Mouse (Mus musculus) forebrain, embryonic 11.5 days (tissue): ENCODE measurements around the gene Cntnap2. TPM values are rescaled to one million over a fixed set of nuclear protein-coding genes. Genes with fewer than 3 reads are reported as not detected.

ENCODE experiments used
- ATAC-seq: fragments of 200-750 bp; cut with Nextera tagmentation; replicated peaks from 2 replicates; pipeline ENCODE4 v1.8.0; 2017; ENCODE audit warnings: moderate TSS enrichment; ENCODE audit not compliant: low FRiP score
- DNase-seq: peaks from one replicate; pipeline ENCODE4 v3.0.0-alpha.2; 2017; ENCODE audit warnings: low spot score
- H3K27ac ChIP-seq: fragments of 300-500 bp; sonication (generic); 2 replicates; pipeline ENCODE4 v1.5.1; 2014; ENCODE audit warnings: low read depth, low read length
- H3K27me3 ChIP-seq: fragments of 300-500 bp; sonication (generic); 2 replicates; pipeline ENCODE4 v1.6.1; 2014; ENCODE audit warnings: mild to moderate bottlenecking, low read length, mixed read lengths; ENCODE audit not compliant: control insufficient read depth, insufficient read depth
- H3K36me3 ChIP-seq: fragments of 300-500 bp; sonication (generic); 2 replicates; pipeline ENCODE4 v1.6.1; 2014; ENCODE audit warnings: mild to moderate bottlenecking, low read length, moderate library complexity, mixed read lengths; ENCODE audit not compliant: control insufficient read depth, insufficient read depth
- H3K4me1 ChIP-seq: fragments of 300-500 bp; sonication (generic); replicated peaks from 2 replicates; pipeline ENCODE4 v1.6.1; 2014; ENCODE audit warnings: low read length, mixed read lengths; ENCODE audit not compliant: control insufficient read depth, insufficient read depth
- H3K4me2 ChIP-seq: fragments of 300-500 bp; sonication (generic); 2 replicates; pipeline ENCODE4 v1.6.1; 2014; ENCODE audit warnings: low read depth, mild to moderate bottlenecking, low read length, moderate library complexity, mixed read lengths; ENCODE audit not compliant: severe bottlenecking
- H3K4me3 ChIP-seq: fragments of 300-500 bp; sonication (generic); 2 replicates; pipeline ENCODE4 v1.5.1; 2014; ENCODE audit warnings: low read depth, low read length
- H3K9ac ChIP-seq: fragments of 300-500 bp; sonication (generic); 2 replicates; pipeline ENCODE4 v1.6.1; 2014; ENCODE audit warnings: low read length
- H3K9me3 ChIP-seq: fragments of 300-500 bp; sonication (generic); 2 replicates; pipeline ENCODE4 v1.6.1; 2016; ENCODE audit warnings: low read length, mixed read lengths; ENCODE audit not compliant: control insufficient read depth
- WGBS: fragments of 180-500 bp; shearing (Covaris S2); extraction: QIAGEN DNeasy Blood & Tissue Kit; methylation state at CpG from one replicate; pipeline ENCODE4 v1.1.7; 2014; 5-methylcytosine and 5-hydroxymethylcytosine counted together
- polyA plus RNA-seq: library from polyadenylated mRNA; unstranded; fragments of >200 nt; fragmentation: Nextera tagmentation; extraction: Ambion mirVana; gene quantifications from 2 replicates; pipeline ENCODE4 v1.2.1, GENCODE M21; 2014

Gene Cntnap2
- polyA plus RNA-seq, 1 experiment from 2014 or later, result 69.6 TPM

DNA sequence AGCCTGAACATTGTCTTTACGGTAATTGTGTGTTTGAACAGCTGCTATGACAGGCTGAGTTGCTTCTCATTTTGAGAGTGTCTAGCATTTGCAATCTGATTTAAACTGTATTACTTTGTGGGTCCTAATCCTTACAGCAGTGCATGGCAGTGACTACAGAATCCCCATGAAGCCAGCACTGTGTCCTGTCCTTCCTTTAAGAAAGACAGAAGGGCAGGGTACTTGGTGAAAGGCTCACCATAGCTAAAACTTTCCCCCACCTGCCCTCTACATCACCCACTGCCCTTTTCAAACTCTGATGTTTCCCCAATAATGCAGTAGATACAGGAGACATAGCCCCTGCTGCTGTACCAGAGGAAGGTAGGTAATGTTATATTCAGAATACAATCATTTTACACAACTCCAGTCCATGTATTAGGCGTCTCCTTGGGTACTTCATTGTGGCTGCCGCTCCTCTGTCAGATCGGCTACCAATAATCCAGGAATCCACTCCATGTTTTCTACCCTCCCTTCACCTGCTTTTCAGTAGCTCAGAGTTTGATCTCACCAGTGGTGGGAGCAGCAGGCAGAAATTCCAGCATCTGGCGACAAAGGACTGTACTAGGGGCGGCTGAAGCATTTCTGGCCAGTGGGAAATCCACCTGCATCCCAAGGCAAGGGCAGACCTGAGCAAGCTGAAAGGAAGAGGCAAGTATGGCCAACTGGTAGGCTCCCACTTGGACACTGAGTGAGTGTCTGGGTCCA, 2184.9 kb downstream of the Cntnap2 start:
- peaks cover 9% of the 10 kb centered on the region for H3K4me1 ChIP-seq
- WGBS, result 13% methylated on average over 6 of the region's 6 CpGs
- ATAC-seq (peak; percentile 79), DNase-seq (peak; percentile 79)
- no peaks in the 10 kb centered on the region for H3K9me3 ChIP-seq
- no peaks in the 10 kb centered on the region for H3K27me3 ChIP-seq
- peak overlapping the region; percentile 76 for H3K9ac ChIP-seq
- H3K36me3 ChIP-seq, result no peaks in the 10 kb centered on the region; the same call in 1 of the 2 replicates
- H3K4me2 ChIP-seq, result peak overlapping the region; percentile 79
- peak overlapping the region; percentile 87 for H3K27ac ChIP-seq
- peak overlapping the region; percentile 59 for H3K4me3 ChIP-seq

DNA sequence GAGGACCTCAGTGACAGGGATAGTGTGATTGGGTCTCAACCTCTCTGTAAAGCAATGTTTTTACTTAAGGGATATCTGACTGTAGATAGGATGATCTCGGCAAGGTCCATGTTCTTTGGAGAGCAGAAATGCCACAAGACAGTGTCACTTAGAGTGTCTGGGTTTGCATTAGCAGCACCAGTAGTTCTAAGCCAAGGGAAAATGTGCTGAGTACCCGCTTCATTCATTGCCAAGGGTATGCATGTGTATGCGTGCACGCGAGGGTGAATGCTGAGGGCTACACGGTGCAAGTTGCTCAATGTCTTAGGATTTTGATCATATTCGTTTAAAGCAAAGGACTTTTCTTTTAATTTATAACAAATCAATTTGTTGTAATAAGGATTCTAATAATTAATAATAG, 2185.5 kb downstream of the Cntnap2 start:
- ATAC-seq, result peak; percentile 63
- peaks cover 2% of the 10 kb centered on the region; the same call in 1 of the 2 replicates for H3K4me1 ChIP-seq
- H3K36me3 ChIP-seq, result no peaks in the 10 kb centered on the region; the same call in 1 of the 2 replicates
- peak overlapping the region; percentile 59 for H3K4me3 ChIP-seq
- 3% methylated on average over 7 of the region's 7 CpGs for WGBS
- H3K4me2 ChIP-seq, result peak overlapping the region; percentile 79
- peak overlapping the region; percentile 87 for H3K27ac ChIP-seq
- no peaks in the 10 kb centered on the region for H3K9me3 ChIP-seq
- H3K9ac ChIP-seq, result peak overlapping the region; percentile 76
- H3K27me3 ChIP-seq, result no peaks in the 10 kb centered on the region
- DNase-seq, result peak; percentile 61

DNA sequence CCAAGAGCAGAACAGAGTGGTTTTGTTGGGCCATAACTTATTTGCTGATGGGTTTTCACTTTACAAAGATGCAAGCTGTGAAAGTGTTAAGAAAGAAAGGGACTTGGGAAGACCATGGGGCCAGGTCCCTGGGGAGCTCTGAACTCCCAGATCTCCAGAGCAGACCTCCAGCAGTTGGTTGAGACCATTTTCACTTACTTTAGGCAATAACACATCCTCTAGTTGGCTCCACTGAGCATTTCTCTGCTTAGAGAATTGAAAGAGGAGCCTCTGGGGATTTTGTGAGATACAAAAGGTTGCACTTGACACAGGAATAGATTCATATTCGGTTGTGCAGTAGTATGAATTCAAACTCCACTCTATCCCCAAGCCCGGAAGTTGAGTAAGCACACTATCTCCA, 2196.1 kb downstream of the Cntnap2 start:
- DNase-seq (no peak), ATAC-seq (no peak)
- no peaks in the 10 kb centered on the region; the same call in 1 of the 2 replicates for H3K36me3 ChIP-seq
- H3K9ac ChIP-seq, result no peak overlapping the region
- 91% methylated on average over 2 of the region's 2 CpGs for WGBS
- H3K4me2 ChIP-seq, result no peak overlapping the region
- H3K4me3 ChIP-seq, result no peak overlapping the region
- H3K27ac ChIP-seq, result no peak overlapping the region
- no peaks in the 10 kb centered on the region for H3K27me3 ChIP-seq
- H3K4me1 ChIP-seq, result peaks cover 17% of the 10 kb centered on the region
- H3K9me3 ChIP-seq, result no peaks in the 10 kb centered on the region

DNA sequence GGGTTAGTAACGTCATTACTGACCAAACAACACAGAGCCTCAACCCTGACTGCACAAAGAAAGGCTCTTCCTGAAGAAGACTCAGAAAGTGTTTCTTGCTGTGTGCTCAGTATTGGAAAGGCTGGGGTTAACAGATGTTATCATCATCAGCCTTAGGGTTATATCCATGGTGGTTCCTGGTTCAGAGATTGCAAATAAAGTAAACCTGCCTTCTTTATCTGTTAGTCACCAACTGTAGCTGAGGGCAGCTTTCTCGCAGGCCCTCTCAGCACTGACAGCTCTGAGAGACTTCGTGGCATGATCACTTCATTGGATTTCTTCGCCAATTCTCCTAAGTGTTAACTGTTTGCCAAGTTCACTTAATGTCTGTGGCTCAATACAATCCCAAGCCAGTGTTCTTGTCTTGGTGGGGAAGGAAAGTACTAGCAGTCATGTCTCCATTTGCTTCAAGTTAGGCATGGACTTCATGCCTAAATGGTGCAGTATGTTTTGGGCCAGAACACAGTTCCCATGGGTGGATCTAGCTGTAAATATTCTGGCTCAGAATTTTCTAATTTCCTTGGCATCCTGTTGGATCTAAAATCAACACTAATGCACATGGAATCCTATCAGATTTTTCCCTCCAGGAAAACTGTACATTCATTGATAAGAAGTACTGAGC, 2197.2 kb downstream of the Cntnap2 start:
- Histone ChIP-seq H3K4me2 (no peak overlapping the region), H3K4me3 (no peak overlapping the region), H3K27ac (no peak overlapping the region), H3K36me3 (no peaks in the 10 kb centered on the region; the same call in 1 of the 2 replicates), H3K9me3 (no peaks in the 10 kb centered on the region), H3K9ac (no peak overlapping the region), H3K4me1 (peaks cover 17% of the 10 kb centered on the region), H3K27me3 (no peaks in the 10 kb centered on the region)
- DNase-seq (no peak), ATAC-seq (no peak)
- WGBS, result 81% methylated on average over 4 of the region's 4 CpGs

DNA sequence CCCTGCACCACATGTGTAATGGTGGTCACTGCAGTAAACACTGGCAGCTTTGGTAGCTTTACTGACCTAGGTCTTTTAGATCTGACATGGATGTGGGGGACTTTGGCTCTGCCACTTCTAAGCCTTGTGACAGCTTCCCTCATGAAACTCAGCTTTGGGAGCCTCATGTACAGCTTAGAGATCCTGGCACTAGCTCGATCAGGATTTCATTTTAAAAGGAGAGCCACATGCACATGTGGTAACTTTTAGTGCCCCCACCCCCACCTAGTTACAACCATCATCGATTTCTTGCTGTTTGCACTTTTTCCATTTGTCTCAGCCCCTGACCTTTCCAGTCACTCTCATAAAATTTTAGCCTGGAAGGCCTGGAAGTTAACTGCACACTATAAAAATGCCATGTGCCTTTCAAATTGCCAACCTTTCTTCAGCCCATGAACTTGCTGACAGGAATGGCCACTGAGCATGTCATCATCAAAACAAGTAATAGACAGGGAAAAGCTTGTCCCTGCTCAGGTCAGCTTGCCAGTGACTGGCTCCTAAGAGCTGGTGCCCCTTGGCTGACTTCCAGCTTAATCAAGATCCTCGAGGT, 2197.9 kb downstream of the Cntnap2 start:
- H3K4me3 ChIP-seq, result no peak overlapping the region
- no peak for DNase-seq
- no peaks in the 10 kb centered on the region for H3K9me3 ChIP-seq
- no peak overlapping the region for H3K27ac ChIP-seq
- no peaks in the 10 kb centered on the region for H3K27me3 ChIP-seq
- 67% methylated on average over 3 of the region's 3 CpGs for WGBS
- H3K9ac ChIP-seq, result no peak overlapping the region
- no peak for ATAC-seq
- H3K4me1 ChIP-seq, result peaks cover 17% of the 10 kb centered on the region
- no peak overlapping the region for H3K4me2 ChIP-seq
- H3K36me3 ChIP-seq, result no peaks in the 10 kb centered on the region

DNA sequence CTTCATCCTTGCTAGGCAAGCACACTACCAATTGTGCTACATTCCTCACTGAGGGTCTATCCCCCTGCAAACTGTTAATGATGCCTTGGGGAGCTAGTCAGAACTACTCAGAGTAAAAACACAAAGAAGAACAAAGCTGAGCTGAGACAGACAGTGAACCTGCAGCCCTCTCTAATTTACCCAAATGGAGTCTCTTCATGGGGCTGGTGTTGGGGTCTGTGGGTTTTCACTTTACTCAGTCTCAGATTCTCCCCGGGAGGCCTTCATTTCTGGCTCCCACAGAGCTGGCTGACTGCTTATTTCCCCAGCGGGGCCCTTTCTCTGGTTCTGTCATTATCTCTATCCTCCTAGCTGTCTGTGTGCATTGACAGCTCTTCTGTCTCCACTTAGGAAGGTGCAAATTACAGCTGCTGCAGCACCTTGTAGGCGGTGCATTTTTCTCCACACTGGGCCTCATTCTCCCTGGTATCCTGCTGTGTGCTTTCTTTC, 2200.5 kb downstream of the Cntnap2 start:
- no peaks in the 10 kb centered on the region for H3K9me3 ChIP-seq
- H3K27ac ChIP-seq, result peak overlapping the region; percentile 74
- no peaks in the 10 kb centered on the region for H3K27me3 ChIP-seq
- 2% methylated on average over 3 of the region's 3 CpGs for WGBS
- ATAC-seq (peak; percentile 78), DNase-seq (no peak)
- peaks cover 15% of the 10 kb centered on the region; the same call in 1 of the 2 replicates for H3K4me1 ChIP-seq
- no peak overlapping the region for H3K4me2 ChIP-seq
- no peaks in the 10 kb centered on the region; the same call in 1 of the 2 replicates for H3K36me3 ChIP-seq
- H3K9ac ChIP-seq, result no peak overlapping the region; the same call in 1 of the 2 replicates
- H3K4me3 ChIP-seq, result no peak overlapping the region

DNA sequence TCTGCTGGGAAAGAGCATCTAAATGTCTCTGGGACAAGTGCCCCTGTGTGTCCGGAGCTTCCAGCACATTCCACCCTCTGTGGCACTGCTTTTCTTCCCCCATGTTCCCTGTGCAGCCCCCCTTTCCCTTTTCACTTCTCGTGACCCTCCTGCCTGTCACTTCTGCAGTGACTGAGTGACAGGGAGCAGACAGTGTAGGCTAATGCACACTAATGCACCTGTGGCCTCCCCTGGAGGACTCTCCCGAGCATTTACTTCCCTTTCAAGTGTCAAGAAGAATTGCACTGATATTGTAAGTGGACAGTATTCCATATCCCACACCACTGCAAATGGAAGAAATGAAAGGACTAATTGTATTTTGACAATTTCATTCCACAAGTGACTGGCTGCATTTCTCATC, 2208.1 kb downstream of the Cntnap2 start:
- no peak for DNase-seq
- H3K4me3 ChIP-seq, result no peak overlapping the region
- no peaks in the 10 kb centered on the region for H3K9me3 ChIP-seq
- no peak overlapping the region for H3K27ac ChIP-seq
- no peak overlapping the region for H3K9ac ChIP-seq
- WGBS, result 58% methylated on average over 3 of the region's 3 CpGs
- no peak overlapping the region for H3K4me2 ChIP-seq
- H3K27me3 ChIP-seq, result no peaks in the 10 kb centered on the region
- 0 out of 2 replicates have a peak, but pooled peaks have one; percentile 18 for ATAC-seq
- H3K36me3 ChIP-seq, result no peaks in the 10 kb centered on the region; the same call in 1 of the 2 replicates
- no peaks in the 10 kb centered on the region; the same call in 1 of the 2 replicates for H3K4me1 ChIP-seq

DNA sequence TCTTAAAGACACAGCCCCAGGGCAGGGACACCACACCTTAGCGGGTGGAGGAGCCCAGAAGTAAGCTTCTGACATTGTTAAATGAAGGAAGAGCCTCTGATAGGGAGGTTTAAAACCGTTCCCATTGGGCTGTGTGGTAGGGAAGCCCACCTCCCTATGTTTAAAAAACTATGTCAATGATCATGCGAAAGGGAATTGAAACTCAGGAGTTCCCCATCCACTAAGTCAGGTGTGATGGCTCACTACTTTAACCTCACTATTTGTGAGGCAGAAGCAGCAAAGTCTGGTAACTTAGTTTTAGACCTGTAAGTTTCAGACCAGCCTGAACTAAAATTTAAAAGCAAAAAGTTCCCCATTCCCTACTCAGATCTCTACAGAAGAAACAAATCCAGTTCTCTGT, 2210.3 kb downstream of the Cntnap2 start:
- no peaks in the 10 kb centered on the region for H3K9me3 ChIP-seq
- no peak overlapping the region for H3K4me2 ChIP-seq
- WGBS, result 89% methylated on average over 3 of the region's 3 CpGs
- H3K4me1 ChIP-seq, result no peaks in the 10 kb centered on the region; the same call in 1 of the 2 replicates
- H3K9ac ChIP-seq, result no peak overlapping the region
- H3K36me3 ChIP-seq, result no peaks in the 10 kb centered on the region; the same call in 1 of the 2 replicates
- no peaks in the 10 kb centered on the region for H3K27me3 ChIP-seq
- DNase-seq (no peak), ATAC-seq (no peak)
- no peak overlapping the region for H3K4me3 ChIP-seq
- H3K27ac ChIP-seq, result no peak overlapping the region
